Mouse (Mus musculus): Measurements from ENCODE around the gene Gm21256.
"Not testable (repeated sequence)": the region's sequence is repeated elsewhere in the genome, so short reads cannot be mapped to it uniquely, and the experiment has no call there.

The Gm21256 gene

DNA sequence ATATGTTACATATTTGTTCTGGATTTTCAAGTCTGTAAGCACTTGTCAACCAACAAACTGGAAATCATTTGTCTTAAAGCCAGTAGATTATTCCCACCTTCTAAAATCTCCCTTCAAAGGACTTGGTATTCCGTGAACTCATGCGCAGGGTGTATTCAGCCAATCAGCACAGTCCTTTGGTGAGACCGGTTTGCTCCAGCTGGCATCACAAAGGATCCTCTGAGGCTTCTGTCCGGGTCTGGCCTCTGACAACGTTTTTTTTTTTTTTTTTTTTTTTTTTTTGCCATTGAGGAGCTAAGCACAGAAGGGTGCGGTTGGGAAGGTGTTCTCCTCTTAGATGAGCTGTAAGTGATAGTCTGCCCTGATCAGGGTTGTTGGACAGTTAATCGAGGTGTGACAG lies at the start of gene Gm21256:
Gene Gm21256, plus strand, starts transcription at position 301 of the 400 bp plus-strand sequence.
- DNase-seq: not testable (repeated sequence)

All from layer of hippocampus, adult 9-11 months (tissue).